Mouse (Mus musculus): Measurements from ENCODE around the gene Dtx1. TPM values are rescaled to one million over a fixed set of nuclear protein-coding genes. Genes with fewer than 3 reads are reported as not detected.

The Dtx1 gene
- total RNA-seq (2021): 10 to 100 TPM; 12.8 to 13.4 TPM
- 28.5 and 28.6 TPM in 2 replicates for polyA plus RNA-seq (2012; rRNA removed)
- long read RNA-seq, full-length matches to known transcripts: 9 of 12 reads
- long read RNA-seq, partial matches to known transcripts: 3 of 12 reads
- long read RNA-seq, other reads (novel, unspliced or antisense): 0 of 12 reads

GRCm38 (mm10) chr5:120711827-120712226 lies at the start of gene Dtx1:
Dtx1 (minus strand) TSS chr5:120711927.
- no peak for DNase-seq

- no peak for DNase-seq
Measured at GRCm38 (mm10) chr5:120754215-120754614, 42.5 kb upstream of the Dtx1 start.

- peak; percentile 61 for DNase-seq
Measured at GRCm38 (mm10) chr5:120752786-120753185, 41.1 kb upstream of the Dtx1 start.

- DNase-seq: no peak
Measured at GRCm38 (mm10) chr5:120751206-120751605, 39.5 kb upstream of the Dtx1 start.

- DNase-seq: peak; percentile 14
Measured at GRCm38 (mm10) chr5:120749688-120750087, 38.0 kb upstream of the Dtx1 start, which contains the start of gene Oas2. Oas2 (minus strand) TSS chr5:120749853.

GRCm38 (mm10) chr5:120746451-120746850 lies 34.7 kb upstream of the Dtx1 start:
- DNase-seq: peak; percentile 43

- peak; percentile 35 for DNase-seq
Measured at GRCm38 (mm10) chr5:120742125-120742524, 30.4 kb upstream of the Dtx1 start.

GRCm38 (mm10) chr5:120734380-120734990 lies 22.8 kb upstream of the Dtx1 start:
- no peak for DNase-seq

- no peak for DNase-seq
Measured at GRCm38 (mm10) chr5:120733696-120734095, 22.0 kb upstream of the Dtx1 start.

GRCm38 (mm10) chr5:120732740-120733139 lies 21.0 kb upstream of the Dtx1 start:
- no peak for DNase-seq

GRCm38 (mm10) chr5:120729319-120729718 lies 17.6 kb upstream of the Dtx1 start:
- DNase-seq: no peak

GRCm38 (mm10) chr5:120725811-120726455 lies 14.2 kb upstream of the Dtx1 start:
- DNase-seq: no peak

GRCm38 (mm10) chr5:120721005-120721404 lies 9.3 kb upstream of the Dtx1 start:
- no peak for DNase-seq

GRCm38 (mm10) chr5:120718600-120719378 lies 7.1 kb upstream of the Dtx1 start:
- DNase-seq: no peak

- no peak for DNase-seq
Measured at GRCm38 (mm10) chr5:120717136-120717535, 5.4 kb upstream of the Dtx1 start.

- DNase-seq: peak; percentile 80
Measured at GRCm38 (mm10) chr5:120714314-120714713, 2.6 kb upstream of the Dtx1 start.

GRCm38 (mm10) chr5:120712721-120713120 lies 994 bp upstream of the Dtx1 start:
- no peak for DNase-seq

- DNase-seq: peak; percentile 85
Measured at GRCm38 (mm10) chr5:120711416-120711815, 311 bp downstream of the Dtx1 start.

- no peak for DNase-seq
Measured at GRCm38 (mm10) chr5:120710826-120711248, 890 bp downstream of the Dtx1 start.

- peak; percentile 55 for DNase-seq
Measured at GRCm38 (mm10) chr5:120710161-120710825, 1.4 kb downstream of the Dtx1 start.

GRCm38 (mm10) chr5:120706976-120707375 lies 4.8 kb downstream of the Dtx1 start:
- DNase-seq: no peak

- DNase-seq: no peak
Measured at GRCm38 (mm10) chr5:120706541-120706940, 5.2 kb downstream of the Dtx1 start.

All from adrenal gland, adult 2 months (tissue).